Mouse (Mus musculus) spleen, postnatal 10 days (tissue): ENCODE measurements at regions not wholly inside any gene's neighbourhood (a gene's known extent, or its start where the extent isn't known, plus 50 kb on each side); places are given as distances from the start of the nearest gene placed in this dataset.

ENCODE experiments used
- DNase-seq, 2 experiments: peaks; one replicate each; pipeline ENCODE4 v3.0.0; 2021 to 2022; ENCODE audit warnings: low spot score in 2 of 2

GRCm38 (mm10) chr8:114052426-114052825 is 80.9 kb upstream of the Nudt7 start:
- DNase-seq, result no peak

GRCm38 (mm10) chr8:114063566-114063965 is 69.8 kb upstream of the Nudt7 start:
- no peak for DNase-seq

- no peak for DNase-seq
Measured at GRCm38 (mm10) chr8:114072330-114072729, 61.0 kb upstream of the Nudt7 start.

GRCm38 (mm10) chr8:114074122-114074521 is 59.2 kb upstream of the Nudt7 start:
- peak in 1 of 2 experiments; percentile 30 for DNase-seq

- DNase-seq, result no peak
Measured at GRCm38 (mm10) chr8:114076701-114077100, 56.7 kb upstream of the Nudt7 start.

- DNase-seq, result peak in 1 of 2 experiments; percentile 17
Measured at GRCm38 (mm10) chr8:114081049-114081756, 52.2 kb upstream of the Nudt7 start.

- DNase-seq, result no peak
Measured at GRCm38 (mm10) chr8:114081757-114082059, 51.6 kb upstream of the Nudt7 start.
